Mouse (Mus musculus) liver, postnatal 0 days (tissue): ENCODE measurements at regions not wholly inside any gene's neighbourhood (a gene's known extent, or its start where the extent isn't known, plus 50 kb on each side); places are given as distances from the start of the nearest gene placed in this dataset.

ENCODE experiments used
- ATAC-seq: fragments of 200-750 bp; cut with Nextera tagmentation; 2 replicates; pipeline ENCODE4 v1.8.0; 2017; ENCODE audit warnings: mild to moderate bottlenecking, moderate library complexity
- DNase-seq: peaks from one replicate; pipeline ENCODE4 v3.0.0-alpha.2; 2016
- H3K27ac ChIP-seq: fragments of 300-500 bp; sonication (generic); 2 replicates; pipeline ENCODE4 v1.5.1; 2014; ENCODE audit warnings: antibody characterized with exemption, moderate library complexity, mild to moderate bottlenecking, low read depth
- H3K27me3 ChIP-seq: fragments of 300-500 bp; sonication (generic); 2 replicates; pipeline ENCODE4 v1.6.1; 2014; ENCODE audit warnings: low read length, control low read depth, mixed read lengths; ENCODE audit not compliant: insufficient read depth
- H3K36me3 ChIP-seq: fragments of 300-500 bp; sonication (generic); replicated peaks from 2 replicates; pipeline ENCODE4 v1.6.1; 2014; ENCODE audit warnings: mild to moderate bottlenecking, control low read depth, low read length, moderate library complexity, mixed read lengths; ENCODE audit not compliant: insufficient read depth
- H3K4me1 ChIP-seq: fragments of 300-500 bp; sonication (generic); 2 replicates; pipeline ENCODE4 v1.6.1; 2014; ENCODE audit warnings: antibody characterized with exemption, mild to moderate bottlenecking, control low read depth; ENCODE audit not compliant: insufficient read depth
- H3K4me2 ChIP-seq: fragments of 300-500 bp; sonication (generic); 2 replicates; pipeline ENCODE4 v1.6.1; 2014; ENCODE audit warnings: low read depth, mild to moderate bottlenecking, low read length, moderate library complexity, mixed read lengths
- H3K4me3 ChIP-seq: fragments of 300-500 bp; sonication (generic); 2 replicates; pipeline ENCODE4 v1.5.1; 2014; ENCODE audit warnings: low read depth, low read length
- H3K9ac ChIP-seq: fragments of 300-500 bp; sonication (generic); replicated peaks from 2 replicates; pipeline ENCODE4 v1.6.1; 2014; ENCODE audit warnings: mild to moderate bottlenecking, moderate library complexity
- H3K9me3 ChIP-seq: fragments of 300-500 bp; sonication (generic); 2 replicates; pipeline ENCODE4 v1.6.1; 2016; ENCODE audit warnings: mild to moderate bottlenecking, control low read depth, low read length, mixed read lengths
- CTCF ChIP-seq: sonication (generic); IDR thresholded peaks from 2 replicates; pipeline ENCODE4 v1.5.1; 2016; ENCODE audit warnings: antibody characterized with exemption, low read depth
- EP300 ChIP-seq: IDR thresholded peaks from 2 replicates; pipeline ENCODE4 v1.6.1; 2016; ENCODE audit warnings: antibody characterized with exemption, low read depth, mild to moderate bottlenecking
- WGBS: fragments of 180-500 bp; shearing (Covaris S2); extraction: QIAGEN DNeasy Blood & Tissue Kit; methylation state at CpG from one replicate; pipeline ENCODE4 v1.1.7; 2014; ENCODE audit not compliant: insufficient replicate concordance; 5-methylcytosine and 5-hydroxymethylcytosine counted together

DNA sequence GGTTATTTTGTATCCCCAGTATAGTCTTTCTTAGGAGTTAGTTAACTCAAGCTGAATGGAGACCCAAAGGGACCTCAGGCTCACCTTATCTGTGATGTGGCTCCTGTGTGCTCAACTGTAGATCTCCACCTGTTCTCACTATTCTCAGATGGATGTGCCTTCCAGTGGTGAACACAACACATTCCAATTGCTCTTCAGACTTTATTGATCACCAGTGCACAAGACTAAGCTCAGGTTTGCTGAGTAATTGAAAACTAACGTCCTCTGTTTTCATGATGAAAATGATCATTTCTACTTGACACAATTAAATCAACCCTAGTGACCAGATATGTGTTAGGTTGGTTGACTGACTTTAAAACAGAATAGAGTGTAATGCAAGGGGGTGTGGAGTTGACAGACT, 495.4 kb upstream of the Mon1b start:
- H3K9me3 ChIP-seq = no peaks in the 10 kb centered on the region
- H3K27me3 ChIP-seq = no peaks in the 10 kb centered on the region
- DNase-seq (no peak), ATAC-seq (no peak)
- no peak overlapping the region for H3K9ac ChIP-seq
- no peak overlapping the region for H3K4me2 ChIP-seq
- H3K27ac ChIP-seq = no peak overlapping the region
- TF ChIP-seq EP300 (no peak), CTCF (no peak)
- WGBS = 66% methylated on average over 1 of the region's 1 CpGs
- H3K36me3 ChIP-seq = no peaks in the 10 kb centered on the region
- no peaks in the 10 kb centered on the region for H3K4me1 ChIP-seq
- no peak overlapping the region for H3K4me3 ChIP-seq

GRCm38 (mm10) chr8:113141131-113141530, 494.3 kb upstream of the Mon1b start:
- TF ChIP-seq EP300 (no peak), CTCF (no peak)
- ATAC-seq = no peak
- H3K27ac ChIP-seq = no peak overlapping the region

GRCm38 (mm10) chr8:113176591-113176990, 458.8 kb upstream of the Mon1b start:
- TF ChIP-seq EP300 (no peak), CTCF (no peak)
- WGBS = 80% methylated on average over 1 of the region's 1 CpGs
- Histone ChIP-seq H3K9ac (no peak overlapping the region), H3K36me3 (no peaks in the 10 kb centered on the region), H3K27me3 (no peaks in the 10 kb centered on the region), H3K27ac (no peak overlapping the region), H3K4me3 (no peak overlapping the region), H3K4me2 (no peak overlapping the region), H3K4me1 (no peaks in the 10 kb centered on the region), H3K9me3 (no peaks in the 10 kb centered on the region)
- ATAC-seq = no peak
- no peak for DNase-seq

More at GRCm38 (mm10) chr8:113141131-113141530, 494.3 kb upstream of the Mon1b start:
- Histone ChIP-seq H3K9me3 (no peaks in the 10 kb centered on the region), H3K9ac (no peak overlapping the region), H3K27me3 (no peaks in the 10 kb centered on the region), H3K4me1 (no peaks in the 10 kb centered on the region), H3K36me3 (no peaks in the 10 kb centered on the region), H3K4me3 (no peak overlapping the region), H3K4me2 (no peak overlapping the region)
- WGBS = 72% methylated on average over 1 of the region's 1 CpGs
- no peak for DNase-seq

DNA sequence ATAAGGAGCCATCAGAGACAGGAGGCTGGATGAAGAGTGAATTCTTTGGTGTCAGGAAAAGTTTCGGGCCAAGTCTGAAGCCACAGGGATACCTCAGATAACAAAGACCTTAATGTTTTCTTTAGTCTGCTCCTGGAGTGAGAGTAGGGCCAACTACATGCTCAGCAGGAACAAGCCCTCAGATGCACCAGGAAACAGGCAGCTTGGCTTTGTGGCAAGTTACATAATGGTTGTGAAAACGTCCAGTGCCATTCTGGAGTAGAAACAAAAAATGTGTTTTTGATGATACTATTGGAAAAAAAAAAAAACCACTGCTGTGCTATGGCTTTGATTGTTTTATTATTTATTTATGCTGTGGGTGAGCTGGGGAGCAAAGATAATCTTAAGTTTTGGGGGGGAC, 452.2 kb upstream of the Mon1b start:
- Histone ChIP-seq H3K9ac (no peak overlapping the region), H3K9me3 (no peaks in the 10 kb centered on the region), H3K27me3 (no peaks in the 10 kb centered on the region), H3K36me3 (no peaks in the 10 kb centered on the region), H3K4me2 (no peak overlapping the region), H3K4me1 (no peaks in the 10 kb centered on the region), H3K4me3 (no peak overlapping the region), H3K27ac (no peak overlapping the region)
- DNase-seq (no peak), ATAC-seq (no peak)
- TF ChIP-seq EP300 (no peak), CTCF (no peak)
- WGBS = 14% methylated on average over 2 of the region's 2 CpGs

DNA sequence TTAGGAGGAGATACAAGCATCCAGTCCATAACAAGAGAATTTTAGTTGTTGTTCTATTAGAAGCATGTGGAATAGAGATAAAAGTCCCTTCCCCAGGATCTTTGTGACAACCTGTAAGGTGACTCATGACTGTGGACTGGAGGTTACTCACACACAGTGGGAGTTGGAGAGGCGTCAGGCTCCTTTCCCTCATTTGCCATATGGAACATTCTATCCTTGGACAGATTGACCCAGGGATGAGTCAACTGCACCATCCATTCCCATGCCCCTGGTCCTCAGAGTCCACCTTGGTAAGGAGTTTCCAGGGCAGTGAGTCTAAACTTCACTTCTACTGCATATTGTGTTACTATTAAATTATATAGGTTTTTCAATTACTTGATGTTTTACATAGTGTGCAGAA, 444.9 kb upstream of the Mon1b start:
- H3K27me3 ChIP-seq = no peaks in the 10 kb centered on the region
- H3K9me3 ChIP-seq = no peaks in the 10 kb centered on the region
- 50% methylated on average over 1 of the region's 1 CpGs for WGBS
- no peak overlapping the region for H3K4me2 ChIP-seq
- no peak overlapping the region for H3K27ac ChIP-seq
- no peaks in the 10 kb centered on the region for H3K4me1 ChIP-seq
- no peak overlapping the region for H3K9ac ChIP-seq
- TF ChIP-seq CTCF (no peak), EP300 (no peak)
- no peak for DNase-seq
- no peak for ATAC-seq
- H3K36me3 ChIP-seq = no peaks in the 10 kb centered on the region
- H3K4me3 ChIP-seq = no peak overlapping the region

GRCm38 (mm10) chr8:113191537-113191936, 443.9 kb upstream of the Mon1b start:
- no peaks in the 10 kb centered on the region for H3K9me3 ChIP-seq
- H3K27ac ChIP-seq = no peak overlapping the region
- no peaks in the 10 kb centered on the region for H3K36me3 ChIP-seq
- no peak overlapping the region for H3K4me2 ChIP-seq
- no peak overlapping the region for H3K4me3 ChIP-seq
- TF ChIP-seq CTCF = no peak
- no peak for TF ChIP-seq EP300
- DNase-seq = no peak
- ATAC-seq = no peak
- H3K9ac ChIP-seq = no peak overlapping the region
- H3K4me1 ChIP-seq = no peaks in the 10 kb centered on the region
- 70% methylated on average over 3 of the region's 3 CpGs for whole genome bisulfite sequencing
- H3K27me3 ChIP-seq = no peaks in the 10 kb centered on the region
